Mouse (Mus musculus): ENCODE measurements around the gene Col4a1.

The Col4a1 gene

DNA sequence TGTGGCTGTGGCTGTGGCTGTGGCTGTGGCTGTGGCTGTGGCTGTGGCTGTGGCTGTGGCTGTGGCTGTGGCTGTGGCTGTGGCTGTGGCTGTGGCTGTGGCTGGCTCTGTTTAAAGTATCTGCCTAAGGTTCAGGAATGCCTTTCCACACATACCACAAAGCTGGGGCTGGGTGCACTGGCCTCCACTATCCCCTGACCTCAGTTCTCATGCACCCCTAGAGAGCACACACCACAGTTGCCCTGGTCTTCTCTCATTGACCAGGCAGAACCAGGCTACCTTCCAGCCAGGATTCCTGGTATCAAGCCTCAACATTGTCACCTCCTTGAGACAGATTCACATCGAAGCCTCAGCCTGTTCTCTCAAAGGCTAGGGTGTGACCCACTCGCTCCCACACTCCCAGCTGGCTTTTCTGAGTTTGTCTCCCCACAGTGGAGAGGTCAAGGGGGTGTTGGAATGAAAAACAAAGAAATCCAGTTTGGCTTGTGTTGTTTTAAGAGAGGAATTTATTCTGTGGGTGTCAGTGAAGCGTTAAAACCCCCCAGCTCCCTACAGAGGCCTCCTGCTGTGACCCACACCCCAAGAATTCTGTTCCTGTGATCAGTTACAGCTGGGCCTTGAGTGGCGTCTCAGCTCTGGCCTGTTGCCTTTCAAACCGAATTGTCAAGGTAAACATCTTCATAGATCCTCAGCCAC, 15.2 kb upstream of the Col4a1 start:
- no peak for DNase-seq

GRCm38 (mm10) chr8:11327298-11327697, 14.7 kb upstream of the Col4a1 start:
- DNase-seq: no peak

DNA sequence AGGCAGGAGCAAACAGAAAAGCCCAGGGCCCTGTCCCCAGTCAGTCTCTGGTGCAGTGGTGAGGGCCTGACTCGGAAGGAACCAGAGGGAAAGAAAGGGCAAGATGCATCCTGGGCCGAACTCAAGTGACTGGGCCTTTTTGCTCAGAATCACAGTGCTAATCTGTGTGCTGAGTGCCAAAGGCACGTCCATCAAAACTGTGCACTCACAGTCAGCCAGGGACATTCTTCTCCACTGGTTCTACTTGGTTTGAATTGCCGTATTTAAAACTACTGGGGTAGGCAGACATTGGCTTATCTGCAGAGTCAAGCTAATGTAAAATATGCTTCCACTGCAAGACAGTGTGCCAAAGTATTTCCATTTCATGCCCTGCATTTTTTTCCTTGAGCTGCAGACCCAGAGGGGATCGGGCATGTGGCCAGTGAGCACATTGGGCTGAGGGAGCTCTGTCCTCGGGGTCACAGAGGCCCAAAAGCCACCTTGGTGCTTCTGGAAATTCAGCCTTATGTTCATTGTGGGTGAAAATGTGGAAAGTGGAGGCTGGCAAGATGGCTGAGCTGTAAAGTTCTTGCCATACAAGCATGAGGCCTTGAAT, 12.3 kb upstream of the Col4a1 start:
- DNase-seq: no peak

DNA sequence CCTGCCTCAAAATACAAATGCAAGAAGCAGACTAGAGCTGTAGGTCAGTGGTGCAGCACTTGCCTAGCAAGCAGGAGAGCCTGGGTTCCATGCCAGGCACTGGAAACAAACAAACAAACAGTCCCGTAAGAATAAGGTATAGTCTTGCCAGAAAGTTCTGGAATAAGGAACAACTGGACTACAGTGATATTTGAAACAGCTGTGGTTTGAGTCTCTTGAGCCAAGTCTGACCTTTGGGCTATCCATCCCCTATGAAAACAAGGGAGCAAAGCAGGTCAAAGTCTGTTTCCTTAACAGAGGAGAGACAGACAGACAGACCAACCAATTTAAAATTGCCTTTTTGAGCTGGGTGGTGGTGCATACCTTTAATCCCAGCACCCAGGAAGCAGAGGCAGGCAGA, 11.1 kb upstream of the Col4a1 start:
- DNase-seq: no peak

- DNase-seq: no peak
These were observed 10.3 kb upstream of the Col4a1 start for GRCm38 (mm10) chr8:11322724-11323585.

DNA sequence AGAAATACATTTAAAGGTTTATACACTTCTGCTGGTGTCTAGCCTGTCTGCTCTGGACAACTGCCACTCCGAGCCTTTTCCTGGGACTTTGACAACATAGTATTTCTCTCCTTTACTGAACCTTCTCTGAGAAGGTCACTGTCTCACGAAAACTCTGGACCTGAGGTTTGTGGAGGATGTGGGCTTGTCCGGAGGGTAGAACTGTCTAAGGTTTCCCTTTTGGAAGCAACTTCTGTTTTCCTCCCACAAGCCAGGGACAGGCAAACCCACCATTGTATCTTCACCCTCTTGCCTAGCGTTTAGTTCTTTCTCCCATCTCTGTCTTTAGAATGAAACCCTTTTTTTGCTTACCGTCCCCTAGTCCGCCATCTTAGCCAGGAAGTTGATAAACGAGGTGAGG, 9.2 kb upstream of the Col4a1 start:
- DNase-seq: no peak

DNA sequence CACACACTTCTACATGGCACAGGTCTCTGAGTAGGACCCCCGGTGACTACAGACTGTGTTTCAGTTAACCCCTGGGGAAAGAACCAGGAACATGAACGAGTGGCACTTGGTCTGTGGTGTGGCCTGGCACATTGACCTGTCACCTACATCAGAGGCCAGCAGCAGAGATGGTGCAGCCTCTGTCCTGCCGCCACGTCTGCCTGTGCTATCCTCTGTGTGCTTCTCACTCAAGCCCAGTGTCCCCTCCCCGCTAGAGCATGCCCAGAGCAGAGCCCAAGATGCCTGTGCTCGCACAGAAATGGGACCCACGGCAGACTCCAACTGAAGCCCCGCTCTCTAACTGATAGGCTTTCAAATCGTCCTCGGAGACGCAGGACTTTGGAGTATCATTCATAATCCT, 6.8 kb upstream of the Col4a1 start:
- DNase-seq: no peak

DNA sequence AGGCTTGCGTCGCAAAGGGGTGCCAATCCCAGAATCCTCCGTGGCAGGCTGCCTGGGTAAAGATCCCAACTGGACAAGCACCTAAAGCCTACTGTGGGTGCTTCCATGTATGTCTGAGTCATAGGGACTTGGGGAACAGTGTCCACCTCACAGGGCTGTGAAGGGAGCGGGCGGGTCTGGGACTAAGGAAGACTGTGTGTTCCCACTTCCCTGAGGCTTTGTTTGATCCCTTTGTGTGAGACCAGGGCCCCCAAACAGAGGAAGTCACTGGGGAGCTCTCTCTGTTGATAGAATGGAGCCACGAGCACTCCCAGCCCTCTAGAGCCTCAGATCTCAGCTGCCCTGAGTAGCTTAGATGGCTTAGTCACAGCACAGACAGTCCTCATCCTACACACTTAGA, 3.5 kb upstream of the Col4a1 start:
- no peak for DNase-seq

GRCm38 (mm10) chr8:11315179-11315943, 2.7 kb upstream of the Col4a1 start:
- DNase-seq: no peak

- no peak for DNase-seq
These were observed 2.0 kb upstream of the Col4a1 start for GRCm38 (mm10) chr8:11314613-11315012.

DNA sequence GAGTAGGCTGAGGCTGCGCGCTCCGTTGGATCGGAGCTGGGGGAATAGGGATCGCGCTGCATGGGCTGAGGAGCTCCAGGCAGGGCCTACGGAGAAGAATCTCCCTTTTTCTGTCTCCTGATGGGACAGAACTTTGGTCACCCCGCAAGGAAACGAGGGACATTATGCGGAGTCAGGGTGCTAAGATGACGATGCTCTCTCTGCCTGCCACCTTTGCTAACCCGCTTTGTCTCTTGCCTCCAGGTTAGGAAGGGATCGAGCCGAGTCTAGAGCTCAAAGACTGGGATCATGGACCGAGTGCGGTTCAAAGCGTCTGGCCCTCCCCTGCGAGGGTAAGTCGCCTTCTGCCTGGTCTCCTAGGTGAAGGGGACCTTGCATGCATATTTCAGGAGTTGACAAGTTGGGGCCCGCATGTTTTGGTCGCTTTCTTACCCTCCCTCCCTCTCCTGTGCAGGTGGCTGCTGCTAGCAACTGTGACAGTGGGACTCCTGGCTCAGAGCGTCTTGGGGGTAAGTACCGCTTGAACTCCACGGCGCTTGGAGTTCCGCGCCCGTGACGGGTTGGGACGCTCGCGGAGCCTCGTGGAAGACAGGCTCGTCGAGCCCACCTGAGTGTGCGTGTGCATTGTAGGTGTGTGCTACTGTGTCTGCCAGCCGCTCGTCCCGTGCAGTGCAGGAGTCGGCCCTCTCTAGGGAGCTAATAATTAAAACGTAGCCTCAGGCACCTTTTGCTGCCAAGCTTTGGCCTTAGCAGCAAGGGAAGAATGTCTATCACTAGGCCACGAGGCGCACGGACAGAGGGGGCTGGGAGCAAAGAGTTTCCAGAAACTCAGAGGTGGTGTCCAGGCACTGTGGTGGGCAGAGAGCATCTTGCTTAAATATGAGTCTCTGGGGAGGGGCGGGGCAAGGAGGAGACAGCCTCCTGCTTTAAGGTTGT, 818 bp upstream of the Col4a1 start:
- peak; percentile 37 for DNase-seq

GRCm38 (mm10) chr8:11311681-11312348, 811 bp downstream of the Col4a1 start:
- DNase-seq: peak; percentile 16

DNA sequence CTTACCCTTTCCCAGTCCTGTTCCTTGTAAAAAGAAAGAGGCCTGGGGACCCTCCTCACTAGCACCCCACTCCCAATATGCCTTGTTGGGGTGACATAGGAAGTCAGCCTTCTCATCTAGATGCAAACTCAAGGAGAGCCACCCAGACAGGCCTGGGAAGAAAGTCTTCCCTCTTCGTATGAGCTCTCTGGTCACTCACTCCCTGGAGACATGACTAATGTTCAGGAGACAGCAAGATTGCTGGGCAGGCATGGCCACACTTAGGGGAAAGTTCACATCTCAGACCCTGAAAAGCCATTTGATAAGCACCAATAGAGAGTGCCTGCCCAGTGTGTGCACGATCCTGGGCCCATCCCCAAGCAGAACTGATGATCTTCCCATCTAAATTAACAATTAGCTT, 2.6 kb downstream of the Col4a1 start:
- no peak for DNase-seq

DNA sequence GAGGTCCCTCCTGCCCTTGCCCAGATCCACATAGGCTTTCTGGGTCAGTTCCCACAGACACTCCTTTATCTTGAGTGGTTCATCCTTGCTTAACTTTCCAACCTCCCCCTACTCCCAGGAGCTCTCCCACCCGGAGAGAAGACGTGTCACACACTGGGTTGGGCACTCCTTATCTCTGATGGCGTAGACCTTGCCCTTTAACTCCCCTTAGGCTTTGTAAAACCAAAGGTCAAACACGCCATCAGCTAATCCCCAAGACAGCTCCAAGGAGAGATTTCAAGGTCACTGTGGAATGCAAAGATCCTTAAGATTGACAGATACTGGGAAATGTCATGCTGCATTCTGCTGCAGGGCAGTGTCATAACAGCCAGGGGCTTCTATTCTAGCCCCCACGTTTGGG, 3.4 kb downstream of the Col4a1 start:
- no peak for DNase-seq

DNA sequence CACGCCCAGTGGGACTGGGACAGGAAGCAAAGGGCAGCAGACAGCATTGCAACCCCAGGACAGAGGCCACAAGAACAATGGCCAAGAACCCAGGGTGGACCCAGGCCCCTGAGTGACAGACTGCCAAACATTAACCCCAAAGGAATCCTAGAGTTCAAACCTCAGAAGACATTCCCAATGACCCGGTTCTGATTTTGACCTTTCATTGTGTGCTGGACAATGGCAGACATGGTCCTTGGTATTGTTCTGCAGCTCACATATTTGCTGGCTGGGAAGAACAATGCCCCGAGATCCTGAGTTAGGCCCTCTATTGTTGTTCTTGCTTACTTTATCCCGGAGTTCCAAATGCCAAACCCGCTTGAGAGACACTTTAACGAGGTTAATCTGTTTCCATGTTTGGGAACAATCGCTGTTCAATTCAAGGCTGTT, 4.0 kb downstream of the Col4a1 start:
- DNase-seq: no peak

DNA sequence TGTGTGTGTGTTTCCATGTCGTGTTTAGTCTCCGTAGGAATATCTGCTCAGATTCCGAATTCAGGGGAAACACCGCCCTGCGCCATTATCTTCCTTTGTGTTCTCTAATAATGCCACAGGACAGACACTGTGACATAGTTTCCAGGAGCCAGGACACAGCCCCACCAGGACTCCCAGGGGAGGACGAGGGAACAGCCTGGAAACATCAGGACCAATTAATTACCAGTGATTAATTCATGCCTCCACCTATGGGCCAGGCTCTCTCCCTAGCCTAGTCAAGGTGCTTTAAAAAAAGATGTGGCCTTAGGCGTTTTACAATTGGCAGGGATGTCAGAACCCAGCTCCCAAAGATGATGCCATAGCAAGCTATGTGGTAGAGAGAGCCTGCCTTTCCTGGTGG, 5.2 kb downstream of the Col4a1 start:
- DNase-seq: no peak

DNA sequence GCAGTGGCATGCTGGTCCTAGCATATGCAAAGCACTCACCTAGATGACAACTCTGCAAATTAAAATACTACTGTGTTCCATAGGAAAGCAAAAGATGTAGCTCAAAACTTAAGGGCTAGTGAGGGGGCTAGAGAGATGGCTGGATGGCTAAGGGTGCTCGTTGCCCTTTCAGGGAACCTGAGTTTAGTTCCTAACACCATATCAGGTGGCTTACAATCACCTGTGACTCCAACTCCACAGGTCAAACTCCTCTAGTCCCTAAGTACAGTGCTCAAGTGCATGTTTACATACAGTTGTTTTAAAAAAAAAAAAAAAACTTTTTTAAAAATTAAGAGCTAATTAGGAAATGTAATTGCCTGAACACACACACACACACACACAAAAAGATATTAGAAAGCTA, 7.1 kb downstream of the Col4a1 start:
- no peak for DNase-seq

- no peak for DNase-seq
These were observed 8.5 kb downstream of the Col4a1 start for GRCm38 (mm10) chr8:11304027-11304601.

DNA sequence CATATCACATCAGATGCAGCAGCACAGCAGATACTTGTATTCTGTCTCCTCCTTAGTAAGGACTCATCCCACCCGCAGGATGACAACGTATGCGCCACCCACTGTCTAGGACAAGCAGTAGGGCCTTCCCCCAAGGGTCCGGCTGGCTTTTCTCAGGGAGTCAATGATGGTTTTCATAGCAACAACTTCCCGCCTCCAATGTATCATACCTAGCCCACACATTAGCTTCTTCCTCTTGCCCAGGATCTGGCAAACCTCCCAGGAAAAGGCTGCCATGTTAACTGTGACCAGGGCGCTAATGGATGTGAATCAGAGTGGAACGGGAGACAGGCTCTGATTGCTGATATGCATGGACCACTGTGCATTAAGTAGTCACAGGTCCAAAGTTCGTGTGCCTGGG, 12.2 kb downstream of the Col4a1 start:
- peak; percentile 12 for DNase-seq

DNA sequence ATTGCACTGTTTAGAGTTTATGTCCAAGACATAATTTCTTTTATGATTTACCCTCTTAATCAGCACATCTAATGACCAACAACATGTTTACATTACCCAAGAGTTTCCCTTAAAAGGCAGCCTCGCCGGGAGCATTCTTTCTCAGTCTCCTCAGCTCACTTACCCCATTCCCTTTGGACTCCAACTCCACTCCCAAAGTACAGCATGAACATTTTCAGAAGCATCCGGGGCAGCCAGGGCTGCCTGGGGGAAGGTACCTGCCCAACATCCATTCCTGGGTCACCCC, 13.4 kb downstream of the Col4a1 start:
- DNase-seq: no peak

Measured in right cerebral cortex, postnatal 14 days (tissue).